Mouse (Mus musculus): ENCODE measurements around the gene Nid2. TPM values are rescaled to one million over a fixed set of nuclear protein-coding genes. Genes with fewer than 3 reads are reported as not detected.

Nid2 gene
- 0.74 TPM for polyA plus RNA-seq (2017; shearing (Covaris generic))

GRCm38 (mm10) chr14:19751025-19751771 is at the start of gene Nid2:
Gene Nid2, plus strand, starts transcription at chr14:19751265.

GRCm38 (mm10) chr14:19823321-19824142 is 72.5 kb downstream of the Nid2 start, which contains the start of gene Rtraf:
Gene Rtraf, minus strand, starts transcription at chr14:19823824.

Other genes starting within 250 kb of the Nid2 start
- gene Gm2244, start 201.3 kb upstream of the Nid2 start, polyA plus RNA-seq (2017; shearing (Covaris generic)), result not detected
- gene Gm2237, start 166.1 kb upstream of the Nid2 start, polyA plus RNA-seq (2017; shearing (Covaris generic)), result 1.5 TPM
- not detected for gene Gm5458, start 148.7 kb upstream of the Nid2 start, polyA plus RNA-seq (2017; shearing (Covaris generic))
- gene Rtraf, start 72.6 kb downstream of the Nid2 start, polyA plus RNA-seq (2017; shearing (Covaris generic)), result 71.4 TPM
- gene Gng2, start 226.4 kb downstream of the Nid2 start, polyA plus RNA-seq (2017; shearing (Covaris generic)), result 97.5 TPM

Data from effector memory CD4-positive, alpha-beta T cell, adult 7 months (primary cell).